Mouse (Mus musculus): ENCODE measurements around the gene Wdr70. TPM values are rescaled to one million over a fixed set of nuclear protein-coding genes. Genes with fewer than 3 reads are reported as not detected.

The Wdr70 gene
- polyA plus RNA-seq, 1 experiment from 2014 or later, result 45.0 TPM

DNA sequence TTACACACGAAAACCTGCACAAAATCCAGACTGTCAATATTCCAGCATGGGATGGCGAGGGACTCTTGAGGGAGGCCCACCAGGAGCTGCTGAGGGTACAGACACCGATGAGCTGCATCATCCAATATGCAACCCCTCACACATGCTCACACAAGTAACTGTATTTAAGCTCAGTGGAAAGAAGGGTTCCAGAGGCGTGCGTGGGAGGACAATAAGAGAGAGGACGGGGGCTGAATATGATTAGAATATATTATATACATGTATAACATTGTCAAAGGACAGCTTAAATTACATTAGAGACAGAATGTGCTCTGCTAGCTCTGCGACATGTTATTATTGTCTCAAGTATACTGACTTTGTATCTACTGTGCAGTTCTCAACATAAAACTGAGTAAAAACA lies 87.6 kb downstream of the Wdr70 start:
- no peaks in the 10 kb centered on the region for H3K9me3 ChIP-seq
- no peak overlapping the region for H3K4me3 ChIP-seq (replicated peaks)
- no peak for ATAC-seq (ENCODE audit: insufficient read depth, low FRiP score, low read depth)
- no peak overlapping the region for H3K27ac ChIP-seq
- no peak overlapping the region for H3K9ac ChIP-seq
- no peaks in the 10 kb centered on the region for H3K27me3 ChIP-seq (replicated peaks)
- no peaks in the 10 kb centered on the region for H3K4me1 ChIP-seq
- H3K36me3 ChIP-seq, result no peaks in the 10 kb centered on the region
- H3K4me2 ChIP-seq, result no peak overlapping the region
- 82% methylated on average over 7 of the region's 7 CpGs for WGBS

DNA sequence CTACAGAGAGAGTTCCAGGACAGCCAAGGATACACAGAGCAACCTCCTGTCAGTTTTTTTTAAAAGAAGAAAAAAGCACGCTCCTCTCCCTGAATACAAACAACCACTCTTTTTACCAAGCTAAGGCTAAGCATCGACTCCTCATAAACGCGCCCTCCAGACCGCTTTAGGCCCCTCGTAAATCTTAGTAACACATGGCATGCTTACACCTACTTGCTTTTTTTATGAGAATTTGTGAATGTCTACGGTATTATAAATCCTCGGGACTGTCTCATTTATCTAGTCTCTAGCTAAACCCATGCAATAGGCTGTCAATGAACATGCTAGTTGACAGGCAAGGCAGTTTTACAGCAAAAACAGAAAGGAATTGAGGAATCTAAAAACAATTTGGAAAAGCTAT lies 91.6 kb downstream of the Wdr70 start:
- Histone ChIP-seq H3K4me1 (no peaks in the 10 kb centered on the region), H3K27me3 (replicated peaks) (no peaks in the 10 kb centered on the region), H3K9me3 (no peaks in the 10 kb centered on the region), H3K4me2 (no peak overlapping the region), H3K9ac (no peak overlapping the region), H3K27ac (no peak overlapping the region), H3K36me3 (no peaks in the 10 kb centered on the region), H3K4me3 (replicated peaks) (no peak overlapping the region)
- no peak for ATAC-seq (ENCODE audit: insufficient read depth, low FRiP score, low read depth)
- 63% methylated on average over 8 of the region's 8 CpGs for WGBS

DNA sequence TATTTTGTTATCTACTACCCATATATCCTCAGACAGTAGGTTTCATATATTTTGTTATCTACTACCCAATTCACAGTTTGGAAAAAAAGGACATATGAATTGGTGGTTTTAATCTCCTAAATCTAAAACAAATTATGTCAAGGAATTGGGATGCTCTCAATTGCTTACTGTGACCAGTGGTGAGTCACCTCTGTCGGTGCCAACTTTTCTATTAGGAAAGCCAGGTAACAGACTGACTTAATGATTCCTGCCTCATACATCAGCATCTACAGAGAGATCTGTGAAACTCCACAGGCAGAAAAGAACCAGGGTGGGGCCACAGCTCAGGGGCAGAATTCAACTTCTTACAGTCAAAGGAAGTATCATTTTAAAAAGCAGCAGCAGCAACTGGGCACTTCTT lies 93.0 kb downstream of the Wdr70 start:
- ATAC-seq (ENCODE audit: insufficient read depth, low FRiP score, low read depth), result no peak
- H3K27me3 ChIP-seq (replicated peaks), result no peaks in the 10 kb centered on the region
- H3K4me2 ChIP-seq, result no peak overlapping the region
- H3K4me3 ChIP-seq (replicated peaks), result no peak overlapping the region
- no peak overlapping the region for H3K9ac ChIP-seq
- H3K9me3 ChIP-seq, result no peaks in the 10 kb centered on the region
- no peaks in the 10 kb centered on the region for H3K36me3 ChIP-seq
- WGBS, result 89% methylated on average over 1 of the region's 1 CpGs
- H3K27ac ChIP-seq, result no peak overlapping the region
- H3K4me1 ChIP-seq, result no peaks in the 10 kb centered on the region

DNA sequence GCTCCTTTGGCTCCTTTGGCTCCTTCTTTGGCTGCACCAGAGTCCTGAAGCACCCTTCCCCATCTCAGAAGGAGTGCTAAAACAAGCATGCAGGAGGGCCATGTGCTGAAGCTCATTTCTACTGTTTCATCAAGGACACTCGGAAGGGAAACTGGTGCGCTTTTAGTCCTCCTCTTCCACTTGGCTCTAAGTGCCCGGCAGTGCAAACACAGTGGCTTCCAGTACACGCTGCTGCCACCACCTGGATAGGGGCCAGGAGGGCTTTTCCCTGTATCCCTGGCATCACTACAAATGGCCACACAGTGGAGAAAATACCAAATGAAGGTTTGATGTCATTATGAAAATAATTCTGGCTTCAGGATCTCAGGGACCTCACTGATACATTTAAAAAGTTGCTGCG lies 93.5 kb downstream of the Wdr70 start:
- Histone ChIP-seq H3K27me3 (replicated peaks) (no peaks in the 10 kb centered on the region), H3K4me3 (replicated peaks) (no peak overlapping the region), H3K9ac (no peak overlapping the region), H3K27ac (no peak overlapping the region), H3K9me3 (no peaks in the 10 kb centered on the region), H3K4me2 (no peak overlapping the region), H3K36me3 (no peaks in the 10 kb centered on the region), H3K4me1 (no peaks in the 10 kb centered on the region)
- WGBS, result 66% methylated on average over 5 of the region's 5 CpGs
- no peak for ATAC-seq (ENCODE audit: insufficient read depth, low FRiP score, low read depth)

DNA sequence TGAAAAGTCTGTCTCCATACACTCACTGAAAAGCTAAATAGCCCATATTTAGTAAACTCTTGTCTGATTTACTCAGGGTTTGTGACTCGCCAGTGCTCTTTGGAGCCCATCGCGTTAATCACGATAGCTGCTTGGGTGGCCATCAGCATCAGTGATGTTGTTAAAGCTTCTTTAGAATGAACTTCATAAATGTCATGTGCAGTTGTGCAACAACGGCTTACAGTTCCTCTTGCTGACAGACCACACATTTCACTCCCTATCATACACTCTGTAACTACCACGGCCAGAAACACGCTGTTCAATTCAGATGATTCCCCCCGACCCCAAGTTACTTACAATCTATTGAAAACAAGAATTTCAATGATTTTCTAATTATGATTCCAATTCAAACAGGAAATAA lies 95.2 kb downstream of the Wdr70 start:
- Histone ChIP-seq H3K9ac (no peak overlapping the region), H3K27me3 (replicated peaks) (no peaks in the 10 kb centered on the region), H3K36me3 (no peaks in the 10 kb centered on the region), H3K4me2 (no peak overlapping the region), H3K27ac (no peak overlapping the region), H3K4me3 (replicated peaks) (no peak overlapping the region), H3K9me3 (no peaks in the 10 kb centered on the region), H3K4me1 (no peaks in the 10 kb centered on the region)
- no peak for ATAC-seq (ENCODE audit: insufficient read depth, low FRiP score, low read depth)
- 62% methylated on average over 8 of the region's 8 CpGs for WGBS

DNA sequence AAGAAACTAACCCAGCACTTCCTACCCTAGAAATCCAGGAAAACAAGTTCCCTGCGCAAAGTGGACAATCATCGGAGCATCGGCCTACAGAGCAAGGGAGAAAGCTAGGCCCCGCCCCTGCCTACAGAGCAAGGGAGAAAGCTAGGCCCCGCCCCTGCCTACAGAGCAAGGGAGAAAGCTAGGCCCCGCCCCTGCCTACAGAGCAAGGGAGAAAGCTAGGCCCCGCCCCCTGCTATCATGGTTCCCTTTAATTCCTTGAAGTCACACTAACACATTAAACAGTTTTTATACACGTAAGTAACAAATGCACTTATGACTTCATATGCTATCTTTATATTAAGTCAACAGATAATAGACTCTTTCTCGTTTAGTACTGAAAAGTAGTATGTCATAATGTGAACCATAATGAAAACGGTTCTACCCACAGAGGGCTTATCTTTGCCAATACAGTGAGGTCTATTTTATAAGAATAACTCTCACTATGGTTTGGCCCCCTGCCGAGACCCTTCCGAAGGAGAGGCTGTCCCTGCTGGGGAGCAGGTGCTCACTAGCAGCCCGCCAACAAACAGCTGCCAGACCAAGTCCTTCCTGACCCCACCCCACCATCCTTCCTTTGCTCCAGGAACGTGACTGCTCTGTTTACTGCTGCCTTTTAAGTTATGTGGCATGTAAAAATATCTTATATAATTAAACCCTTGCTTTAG lies 100.0 kb downstream of the Wdr70 start:
- Histone ChIP-seq H3K4me1 (no peaks in the 10 kb centered on the region), H3K9ac (no peak overlapping the region), H3K4me2 (no peak overlapping the region), H3K27ac (no peak overlapping the region), H3K36me3 (no peaks in the 10 kb centered on the region), H3K27me3 (replicated peaks) (no peaks in the 10 kb centered on the region), H3K9me3 (no peaks in the 10 kb centered on the region), H3K4me3 (replicated peaks) (no peak overlapping the region)
- ATAC-seq (ENCODE audit: insufficient read depth, low FRiP score, low read depth), result no peak; the same call in 1 of the 2 replicates
- WGBS, result 64% methylated on average over 14 of the region's 14 CpGs

DNA sequence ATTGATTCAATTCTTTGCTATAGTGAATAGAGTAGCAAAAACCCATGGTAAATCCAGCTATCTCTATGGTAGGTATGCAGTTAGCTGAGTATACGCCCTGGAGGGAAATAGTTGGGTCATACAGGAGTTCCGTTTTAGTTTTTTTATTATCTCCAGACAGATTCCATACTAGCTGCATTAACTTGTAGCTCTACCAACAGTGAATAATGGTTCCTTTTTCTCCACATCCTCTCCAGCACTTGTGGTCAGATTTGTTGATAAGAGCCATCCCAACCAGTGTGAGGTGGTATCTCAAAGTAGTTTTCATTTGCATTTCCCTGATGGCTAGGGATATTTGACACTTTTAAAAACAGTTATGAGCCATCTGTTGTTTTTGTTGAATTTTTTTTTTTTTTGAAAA lies 100.9 kb downstream of the Wdr70 start:
- WGBS, result 75% methylated on average over 2 of the region's 2 CpGs
- H3K4me1 ChIP-seq, result no peaks in the 10 kb centered on the region
- H3K27me3 ChIP-seq (replicated peaks), result no peaks in the 10 kb centered on the region
- no peak for ATAC-seq (ENCODE audit: insufficient read depth, low FRiP score, low read depth)
- H3K9ac ChIP-seq, result no peak overlapping the region
- H3K36me3 ChIP-seq, result no peaks in the 10 kb centered on the region
- H3K27ac ChIP-seq, result no peak overlapping the region
- no peaks in the 10 kb centered on the region for H3K9me3 ChIP-seq
- H3K4me2 ChIP-seq, result no peak overlapping the region
- H3K4me3 ChIP-seq (replicated peaks), result no peak overlapping the region

DNA sequence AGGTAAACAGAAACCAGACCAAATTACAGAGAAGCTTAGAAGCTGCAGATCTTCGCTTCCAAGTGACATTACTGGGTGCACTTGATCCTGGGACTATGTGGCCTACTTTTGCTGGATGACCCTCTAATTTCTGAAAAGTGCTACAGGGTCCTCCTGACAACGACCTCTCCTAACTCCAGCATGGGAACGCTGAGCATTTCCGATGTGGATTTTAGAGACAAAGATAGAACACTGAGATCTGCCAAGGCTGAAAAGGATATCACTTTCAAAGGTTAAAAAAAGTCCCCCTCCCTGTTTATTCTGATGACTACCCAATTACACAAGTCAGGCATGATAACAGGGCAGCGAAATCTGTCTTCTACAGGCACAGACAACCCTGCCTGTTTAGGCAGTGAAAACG lies 105.3 kb downstream of the Wdr70 start:
- no peaks in the 10 kb centered on the region for H3K36me3 ChIP-seq
- no peak overlapping the region for H3K9ac ChIP-seq
- H3K27ac ChIP-seq, result no peak overlapping the region
- H3K4me3 ChIP-seq (replicated peaks), result no peak overlapping the region
- H3K9me3 ChIP-seq, result no peaks in the 10 kb centered on the region
- H3K27me3 ChIP-seq (replicated peaks), result no peaks in the 10 kb centered on the region
- WGBS, result 53% methylated on average over 6 of the region's 6 CpGs
- H3K4me2 ChIP-seq, result no peak overlapping the region
- ATAC-seq (ENCODE audit: insufficient read depth, low FRiP score, low read depth), result no peak
- no peaks in the 10 kb centered on the region for H3K4me1 ChIP-seq

DNA sequence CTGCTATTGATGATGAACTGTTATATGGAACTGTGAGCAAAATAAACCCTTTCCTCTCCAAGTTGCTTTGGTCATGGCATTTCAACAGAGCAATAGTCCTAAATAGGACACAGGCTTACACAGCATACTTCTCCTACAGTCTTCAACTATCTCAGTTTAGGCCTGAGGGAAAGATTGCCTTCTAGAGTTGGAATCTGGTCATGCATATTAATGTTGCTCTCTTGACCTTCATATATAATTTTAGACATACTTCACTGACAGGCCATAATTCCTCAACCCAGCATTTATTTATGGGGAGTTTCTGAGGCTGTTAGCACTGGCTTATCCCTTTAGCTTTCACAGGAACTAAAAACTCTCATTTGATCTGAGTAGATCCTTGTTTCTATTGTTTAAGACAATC lies 108.9 kb downstream of the Wdr70 start:
- no peaks in the 10 kb centered on the region for H3K36me3 ChIP-seq
- no peaks in the 10 kb centered on the region for H3K27me3 ChIP-seq (replicated peaks)
- no peak overlapping the region for H3K27ac ChIP-seq
- H3K4me1 ChIP-seq, result no peaks in the 10 kb centered on the region
- no peak overlapping the region for H3K9ac ChIP-seq
- no peak for ATAC-seq (ENCODE audit: insufficient read depth, low FRiP score, low read depth)
- H3K9me3 ChIP-seq, result no peaks in the 10 kb centered on the region
- no peak overlapping the region for H3K4me3 ChIP-seq (replicated peaks)
- H3K4me2 ChIP-seq, result no peak overlapping the region

DNA sequence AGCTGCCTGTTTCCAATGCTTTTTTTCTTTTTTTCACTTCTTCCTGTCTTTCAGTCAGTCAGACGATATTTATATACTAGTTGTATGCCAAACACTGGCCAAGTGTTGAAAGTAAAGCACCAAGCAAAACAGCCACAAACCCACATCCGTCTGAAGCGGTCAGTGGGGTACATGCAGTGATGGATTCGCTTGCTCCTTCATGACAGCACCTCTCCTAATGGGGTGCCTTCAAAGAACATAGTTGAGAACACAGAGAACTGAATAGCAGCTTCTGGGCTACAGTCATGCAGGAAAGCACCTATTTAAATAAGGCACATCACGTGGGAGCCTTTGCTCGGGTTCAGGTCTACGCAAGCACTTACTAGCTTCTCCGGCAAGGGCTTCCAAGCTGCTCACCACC lies 111.6 kb downstream of the Wdr70 start:
- Histone ChIP-seq H3K9ac (no peak overlapping the region), H3K27ac (no peak overlapping the region), H3K4me1 (peaks cover 4% of the 10 kb centered on the region; the same call in 1 of the 2 replicates), H3K9me3 (no peaks in the 10 kb centered on the region), H3K4me3 (replicated peaks) (no peak overlapping the region), H3K4me2 (no peak overlapping the region), H3K27me3 (replicated peaks) (no peaks in the 10 kb centered on the region), H3K36me3 (no peaks in the 10 kb centered on the region)
- ATAC-seq (ENCODE audit: insufficient read depth, low FRiP score, low read depth), result no peak
- 91% methylated on average over 8 of the region's 8 CpGs for WGBS

DNA sequence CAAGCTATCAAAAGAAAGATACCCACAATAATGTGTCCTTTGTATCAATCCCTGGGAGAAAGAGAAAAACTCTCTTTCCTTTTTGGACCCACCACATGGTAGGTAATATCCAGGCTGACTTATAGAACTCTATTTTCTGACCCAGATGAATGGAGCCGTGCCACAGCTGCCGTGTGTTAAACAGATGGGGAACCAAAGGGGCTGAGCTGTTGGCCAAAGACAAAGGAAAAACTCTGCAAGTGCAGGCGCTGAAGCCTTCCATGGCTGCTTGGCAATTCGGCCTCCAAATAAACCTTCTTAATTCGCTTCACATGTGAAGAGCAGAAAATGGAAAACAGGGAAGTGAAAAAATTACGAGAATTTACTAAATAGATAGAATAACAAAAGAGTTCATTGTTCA lies 112.7 kb downstream of the Wdr70 start:
- no peaks in the 10 kb centered on the region for H3K27me3 ChIP-seq (replicated peaks)
- H3K4me1 ChIP-seq, result peaks cover 4% of the 10 kb centered on the region; the same call in 1 of the 2 replicates
- H3K9me3 ChIP-seq, result no peaks in the 10 kb centered on the region
- H3K9ac ChIP-seq, result no peak overlapping the region
- no peak overlapping the region for H3K4me2 ChIP-seq
- 52% methylated on average over 6 of the region's 6 CpGs for WGBS
- H3K27ac ChIP-seq, result no peak overlapping the region
- H3K4me3 ChIP-seq (replicated peaks), result no peak overlapping the region
- no peak for ATAC-seq (ENCODE audit: insufficient read depth, low FRiP score, low read depth)
- H3K36me3 ChIP-seq, result no peaks in the 10 kb centered on the region

DNA sequence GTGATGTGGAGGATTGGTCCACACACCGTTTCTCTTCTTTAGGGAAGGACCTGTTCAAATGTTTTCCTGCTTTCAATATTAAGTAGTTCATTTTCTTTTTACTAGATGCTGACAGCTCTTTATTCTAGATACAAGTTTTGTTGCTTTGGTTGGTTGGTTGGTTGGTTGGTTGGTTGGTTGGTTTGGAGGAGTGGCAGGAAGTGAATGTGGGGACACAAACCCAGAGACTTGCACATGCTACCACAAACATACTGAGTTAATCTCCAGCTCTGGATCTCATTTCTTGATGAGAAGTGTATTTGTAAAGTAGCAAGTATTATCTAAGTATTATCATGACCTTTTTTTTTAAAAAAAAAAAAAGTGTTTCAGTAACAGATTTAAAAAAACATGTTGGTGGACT lies 120.4 kb downstream of the Wdr70 start:
- Histone ChIP-seq H3K4me3 (replicated peaks) (no peak overlapping the region), H3K4me1 (no peaks in the 10 kb centered on the region; the same call in 1 of the 2 replicates), H3K4me2 (no peak overlapping the region), H3K9ac (no peak overlapping the region), H3K27me3 (replicated peaks) (no peaks in the 10 kb centered on the region), H3K36me3 (0 out of 2 replicates have a peak, but pooled peaks cover 5% of the 10 kb centered on the region), H3K27ac (no peak overlapping the region), H3K9me3 (no peaks in the 10 kb centered on the region)
- no peak for ATAC-seq (ENCODE audit: insufficient read depth, low FRiP score, low read depth)
- WGBS, result 91% methylated on average over 1 of the region's 1 CpGs

DNA sequence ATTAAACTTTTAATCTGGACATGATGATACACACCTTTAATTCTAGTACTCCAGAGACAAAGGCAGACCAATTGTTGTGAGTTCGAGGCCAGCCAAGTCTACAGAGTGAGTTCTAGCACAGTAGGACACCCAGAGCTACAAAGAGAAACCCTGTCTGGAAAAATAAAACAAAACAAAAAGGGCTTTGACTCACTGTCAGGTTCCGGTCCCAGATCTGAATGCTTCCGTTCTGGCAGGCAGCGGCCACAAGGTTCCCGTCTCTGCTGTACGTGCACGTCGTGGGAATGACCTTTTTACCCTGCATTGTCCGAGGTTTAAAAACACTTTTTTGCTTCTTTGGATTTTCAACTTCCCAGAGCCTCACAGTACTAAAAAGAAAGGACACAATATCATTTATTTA lies 122.2 kb downstream of the Wdr70 start:
- Histone ChIP-seq H3K27ac (no peak overlapping the region), H3K9me3 (no peaks in the 10 kb centered on the region), H3K4me3 (replicated peaks) (no peak overlapping the region), H3K4me2 (no peak overlapping the region), H3K36me3 (0 out of 2 replicates have a peak, but pooled peaks cover 5% of the 10 kb centered on the region), H3K27me3 (replicated peaks) (no peaks in the 10 kb centered on the region), H3K9ac (no peak overlapping the region), H3K4me1 (no peaks in the 10 kb centered on the region)
- ATAC-seq (ENCODE audit: insufficient read depth, low FRiP score, low read depth), result no peak
- WGBS, result 71% methylated on average over 9 of the region's 9 CpGs

Data from stomach, embryonic 15.5 days (tissue).